Mouse (Mus musculus) kidney, postnatal 4 days (tissue): ENCODE results near the gene Rassf8.

ENCODE experiments used
- DNase-seq, 2 experiments: peaks; one replicate each; pipeline ENCODE4 v3.0.0; 2021; ENCODE audit warnings: mixed read lengths in 2 of 2

The Rassf8 gene

GRCm38 (mm10) chr6:145746132-145746849 lies at the start of gene Rassf8:
Gene Rassf8, plus strand, starts transcription at chr6:145746748.
- peak; percentile 92 to 96 for DNase-seq

GRCm38 (mm10) chr6:145701021-145701540 lies 45.5 kb upstream of the Rassf8 start:
- DNase-seq: no peak

DNA sequence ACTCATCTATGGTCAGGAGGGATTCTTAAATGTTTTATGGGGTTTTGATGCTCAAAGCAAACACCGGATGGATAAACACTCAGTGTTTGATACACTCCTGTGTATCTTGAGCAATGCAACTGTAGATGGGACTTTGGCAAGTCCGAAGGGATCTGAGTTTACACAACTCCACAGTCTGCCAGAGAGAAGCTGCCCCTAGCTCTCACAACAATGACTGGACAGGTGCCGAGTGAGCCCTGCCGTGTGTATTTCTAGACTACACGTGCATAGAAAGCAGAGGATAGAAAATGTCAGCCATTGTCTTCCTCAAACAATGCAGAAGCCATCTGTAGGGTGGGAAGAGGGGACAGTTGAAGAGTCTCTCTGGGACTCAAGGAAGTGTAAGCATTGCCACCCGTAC lies 42.9 kb upstream of the Rassf8 start:
- DNase-seq: no peak

DNA sequence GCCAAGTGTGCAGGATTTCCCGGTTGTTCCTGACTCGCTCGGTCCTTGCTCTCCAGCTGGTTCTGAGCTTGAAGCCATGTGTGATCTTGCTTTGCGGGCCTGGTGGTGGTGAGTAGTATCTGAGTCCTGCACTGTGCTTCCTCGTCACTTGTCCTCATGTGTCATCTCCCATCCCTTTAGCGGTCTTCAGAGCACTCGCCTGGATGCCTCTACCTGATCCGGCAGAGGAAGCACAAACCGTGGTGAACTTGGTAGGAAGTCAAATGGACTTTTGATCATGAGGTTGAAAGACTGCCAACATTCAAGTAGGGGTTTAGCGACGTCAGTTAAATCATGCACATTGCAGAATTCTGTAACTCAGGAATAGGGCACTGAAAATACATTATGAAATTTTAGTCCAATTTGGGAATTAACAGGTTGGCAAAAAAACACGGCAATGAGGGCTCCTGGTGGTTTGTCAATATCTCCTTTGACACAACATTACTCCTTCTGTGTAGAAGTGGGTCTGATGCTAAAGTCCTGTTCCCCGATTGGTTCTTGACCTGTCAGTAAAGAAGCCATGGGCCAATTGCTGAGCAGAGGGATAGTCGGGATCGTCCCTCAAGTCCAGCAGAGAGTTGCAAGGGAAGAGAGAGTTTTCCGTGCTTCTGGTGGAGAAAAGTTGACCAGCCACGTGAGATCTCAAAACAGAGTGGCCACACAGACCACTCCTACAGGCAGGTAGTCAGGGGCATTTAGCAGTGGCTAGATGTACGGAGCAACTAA lies 36.4 kb upstream of the Rassf8 start:
- DNase-seq: peak in 1 of 2 experiments; percentile 15

- peak in 1 of 2 experiments; percentile 32 for DNase-seq
Observed at GRCm38 (mm10) chr6:145710797-145711196, 35.8 kb upstream of the Rassf8 start.

DNA sequence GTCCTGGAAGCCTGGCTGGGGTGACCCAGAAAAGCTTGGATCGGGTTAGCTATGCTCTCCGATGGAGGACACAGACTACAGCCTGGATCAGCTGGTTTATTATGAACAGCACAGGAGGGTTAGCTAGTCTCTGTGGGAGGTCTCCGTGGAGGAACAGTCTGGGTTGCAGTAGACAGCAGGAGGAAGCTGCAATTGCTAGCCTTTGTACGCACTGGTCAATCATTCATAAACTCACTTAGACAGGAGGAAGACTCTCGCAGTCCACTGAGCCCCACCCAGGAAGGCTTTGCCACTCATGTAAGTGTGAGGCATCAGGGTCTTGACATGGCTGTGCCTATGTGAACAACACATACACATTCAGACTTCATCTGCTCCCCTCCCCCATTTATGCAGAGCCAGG lies 35.2 kb upstream of the Rassf8 start:
- peak in 1 of 2 experiments; percentile 34 for DNase-seq

- DNase-seq: no peak
Observed at GRCm38 (mm10) chr6:145713241-145714114, 33.1 kb upstream of the Rassf8 start.

DNA sequence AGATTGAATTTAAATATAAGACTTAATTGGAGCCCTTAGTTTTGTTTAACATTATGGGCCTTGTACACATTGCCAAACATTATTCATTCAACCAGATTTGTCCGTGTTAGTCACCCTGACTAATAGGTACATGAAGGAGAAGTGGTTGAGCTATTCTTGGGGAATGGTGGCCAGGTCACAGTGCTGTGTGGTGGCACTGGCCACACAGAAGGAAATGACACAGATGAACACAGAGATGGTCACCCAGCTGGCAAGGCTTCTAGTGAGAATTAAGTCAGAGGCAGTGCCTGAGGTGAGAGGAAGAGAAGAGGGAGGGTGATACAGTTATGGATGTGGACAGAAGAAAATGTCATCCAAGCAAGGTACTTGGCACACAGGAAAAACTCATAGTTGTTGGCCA lies 32.4 kb upstream of the Rassf8 start:
- DNase-seq: no peak

DNA sequence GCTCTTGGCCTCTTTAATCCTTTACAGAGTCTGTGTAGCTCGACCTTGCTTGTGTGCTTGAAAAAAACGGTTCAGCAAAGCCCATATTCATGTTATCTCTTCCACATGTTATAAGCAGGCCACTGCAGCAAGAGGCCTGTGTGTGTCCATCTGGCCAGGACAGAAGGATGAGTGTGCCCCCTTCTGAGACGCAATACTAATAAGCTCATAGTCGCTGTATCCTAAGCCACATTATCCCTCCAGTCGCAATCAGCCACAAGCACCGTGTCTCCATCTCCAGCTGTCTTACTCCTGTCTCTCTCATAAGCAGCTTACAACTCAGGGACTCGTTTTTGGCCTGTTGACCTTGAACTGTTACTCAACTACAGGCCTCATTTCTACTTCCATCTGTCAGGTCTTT lies 24.0 kb upstream of the Rassf8 start:
- DNase-seq: no peak

GRCm38 (mm10) chr6:145723131-145723863 lies 23.3 kb upstream of the Rassf8 start:
- DNase-seq: no peak

GRCm38 (mm10) chr6:145725849-145726248 lies 20.7 kb upstream of the Rassf8 start:
- DNase-seq: no peak

DNA sequence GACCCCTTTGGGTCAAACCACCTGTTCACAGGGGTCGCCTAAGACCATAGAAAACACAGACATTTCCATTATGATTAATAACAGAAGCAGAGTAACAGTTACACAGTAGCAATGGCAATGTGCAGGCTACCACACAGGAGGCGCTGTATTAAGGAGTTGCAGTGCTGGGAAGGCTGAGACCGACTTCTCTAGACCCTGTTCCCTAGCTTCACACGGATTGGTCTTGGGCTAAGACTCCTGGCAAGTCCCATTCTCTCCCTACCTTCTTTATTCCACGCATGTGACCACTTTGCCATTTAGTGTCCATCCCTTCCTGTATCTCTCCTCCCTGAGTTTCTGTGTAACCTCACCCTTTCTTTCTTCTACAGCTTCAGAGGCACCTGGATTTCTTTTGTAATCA lies 19.6 kb upstream of the Rassf8 start:
- DNase-seq: no peak

- DNase-seq: no peak
Observed at GRCm38 (mm10) chr6:145732868-145733267, 13.7 kb upstream of the Rassf8 start.

DNA sequence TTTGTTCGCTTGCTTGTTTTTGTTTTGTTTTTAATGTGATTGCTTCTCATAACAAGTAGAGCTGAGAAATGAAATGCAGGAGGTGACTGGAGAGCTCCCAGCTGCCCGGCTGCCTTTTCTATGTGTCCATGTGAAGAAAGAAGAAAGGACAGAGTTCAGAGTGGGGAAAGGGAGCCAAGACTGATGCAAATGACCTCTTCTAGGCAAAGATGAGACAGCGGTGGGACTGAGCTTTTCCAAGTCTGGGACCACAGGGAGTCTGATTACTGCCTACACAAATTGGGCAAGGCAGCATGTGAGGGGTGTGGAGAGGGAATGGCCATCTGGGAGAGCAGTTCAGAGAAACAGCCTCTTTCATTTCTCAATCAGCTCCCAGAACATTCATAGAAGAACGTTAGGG lies 13.3 kb upstream of the Rassf8 start:
- no peak for DNase-seq

- no peak for DNase-seq
Observed at GRCm38 (mm10) chr6:145733911-145734310, 12.6 kb upstream of the Rassf8 start.

- DNase-seq: no peak
Observed at GRCm38 (mm10) chr6:145736099-145736498, 10.4 kb upstream of the Rassf8 start.

GRCm38 (mm10) chr6:145739231-145739630 lies 7.3 kb upstream of the Rassf8 start:
- DNase-seq: no peak

DNA sequence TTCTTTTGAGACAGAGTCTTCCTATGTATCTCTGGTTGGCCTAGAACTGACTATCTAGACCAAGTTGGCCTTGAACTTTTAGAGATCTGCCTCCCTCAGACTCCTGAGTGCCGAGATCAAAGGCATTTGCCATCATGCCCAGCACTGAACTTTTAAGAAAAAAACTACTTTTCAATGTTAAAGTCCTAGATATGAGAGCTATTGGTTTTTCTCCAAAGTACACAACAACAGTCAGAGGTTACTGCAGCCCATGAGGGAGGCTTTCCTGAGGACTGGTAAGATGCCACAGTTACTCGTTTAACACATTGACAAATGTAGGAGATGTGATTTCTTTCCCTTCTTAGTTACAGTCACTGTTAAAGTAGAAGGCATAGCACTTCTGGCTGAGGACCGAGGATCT lies 6.5 kb upstream of the Rassf8 start:
- no peak for DNase-seq

DNA sequence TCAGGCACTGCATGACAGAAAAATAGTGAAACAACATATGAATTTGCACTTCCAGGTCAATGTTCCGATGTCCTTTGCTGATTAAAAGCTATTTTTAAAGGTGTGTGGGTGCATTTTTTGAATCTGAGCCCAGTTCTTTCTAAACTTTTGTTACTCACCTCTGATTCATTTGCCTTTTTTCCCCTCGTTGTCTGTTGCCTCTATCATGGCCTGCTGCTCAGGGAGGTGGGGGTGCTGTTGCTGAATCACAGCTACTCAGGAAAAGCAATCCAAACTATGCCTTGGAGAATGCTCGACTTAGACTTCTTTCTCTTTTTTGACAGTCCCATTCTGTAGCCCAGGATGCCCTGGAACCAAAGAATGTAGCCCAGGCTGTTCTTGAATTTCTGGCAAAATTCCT lies 1.3 kb upstream of the Rassf8 start:
- DNase-seq: no peak

DNA sequence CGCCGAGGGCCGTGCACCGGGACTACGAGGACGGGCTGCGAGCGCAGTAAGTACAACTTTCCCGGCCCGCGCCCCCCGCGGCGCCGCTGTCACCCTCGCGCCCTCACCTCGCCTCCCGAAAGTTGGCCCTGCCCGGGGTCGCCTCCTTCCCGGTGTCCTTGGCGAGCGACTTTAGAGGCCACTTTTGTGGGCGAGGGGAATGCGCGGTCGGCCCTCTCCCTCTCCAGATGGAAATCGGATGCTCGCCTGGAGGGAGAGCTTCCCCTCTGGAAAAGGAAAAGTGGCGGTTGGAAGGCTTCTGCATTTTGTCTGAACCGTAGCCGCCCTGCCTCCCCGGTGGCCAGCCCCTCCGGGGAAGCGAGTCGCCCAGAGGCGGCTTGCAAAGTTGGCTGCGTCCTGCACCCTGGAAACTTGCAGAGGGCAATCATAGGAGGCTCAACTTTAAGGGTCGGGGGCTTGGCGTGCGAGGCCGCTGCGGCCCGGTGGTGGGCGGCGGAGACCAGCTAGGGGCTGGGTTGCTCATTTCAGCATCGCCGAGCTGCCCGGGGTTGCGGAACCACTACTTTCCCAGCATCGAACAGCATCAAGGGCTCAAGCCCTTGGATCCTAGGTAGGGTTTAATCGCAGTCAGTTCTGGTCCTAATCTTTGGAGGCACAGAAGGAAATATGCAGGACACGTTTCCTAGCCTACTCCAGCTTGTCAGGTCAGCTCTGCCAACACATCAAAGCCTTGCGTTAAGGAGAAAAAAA lies 548 bp downstream of the Rassf8 start:
- DNase-seq: peak; percentile 62 to 76
